Mouse (Mus musculus) erythroblast, embryonic 14.5 days (primary cell): Measurements from ENCODE around the gene Col24a1.

ENCODE experiments used
- GATA1 ChIP-seq: IDR thresholded peaks from 2 replicates; pipeline ENCODE4 v1.6.1; 2012; ENCODE audit warnings: low read length, inconsistent platforms, mixed read lengths
- TAL1 ChIP-seq: IDR thresholded peaks from 3 replicates; pipeline ENCODE4 v1.6.1; 2012; ENCODE audit warnings: low read length, inconsistent platforms, mixed read lengths

- TF ChIP-seq GATA1 = no peak
- TF ChIP-seq TAL1 = no peak
These were observed 206.6 kb downstream of the Col24a1 start for GRCm38 (mm10) chr3:145498893-145499292.
